Mouse (Mus musculus) liver (tissue): ENCODE measurements around the gene Anks1b.

Source experiments
- DNase-seq: peaks from one replicate; pipeline ENCODE4 v3.0.0-alpha.2; 2020; ENCODE audit warnings: mixed read lengths

The Anks1b gene

GRCm38 (mm10) chr10:90897894-90898293 lies 1024.6 kb downstream of the Anks1b start:
- no peak for DNase-seq

- no peak for DNase-seq
These were observed 1030.9 kb downstream of the Anks1b start for GRCm38 (mm10) chr10:90904185-90904584.

GRCm38 (mm10) chr10:90907381-90907780 lies 1034.1 kb downstream of the Anks1b start:
- no peak for DNase-seq

DNA sequence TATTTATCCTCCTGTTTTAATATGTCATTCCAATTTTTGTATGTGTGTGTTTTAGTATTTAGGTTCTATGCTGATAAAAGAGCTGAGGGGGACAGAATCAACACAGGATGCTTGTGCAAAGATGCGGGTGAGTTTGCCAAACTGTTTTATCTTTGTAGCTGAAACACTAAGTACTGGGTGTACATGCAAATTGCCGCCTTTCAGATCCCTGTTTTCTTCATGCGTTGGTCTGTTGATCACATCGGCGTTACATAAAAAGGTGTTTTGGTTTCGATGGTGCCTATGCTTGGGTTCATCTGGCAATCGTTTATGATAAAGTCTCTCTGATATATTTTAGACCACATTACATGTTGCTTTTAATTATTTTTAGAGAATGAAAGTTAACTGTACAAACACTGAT lies 1050.2 kb downstream of the Anks1b start:
- no peak for DNase-seq

DNA sequence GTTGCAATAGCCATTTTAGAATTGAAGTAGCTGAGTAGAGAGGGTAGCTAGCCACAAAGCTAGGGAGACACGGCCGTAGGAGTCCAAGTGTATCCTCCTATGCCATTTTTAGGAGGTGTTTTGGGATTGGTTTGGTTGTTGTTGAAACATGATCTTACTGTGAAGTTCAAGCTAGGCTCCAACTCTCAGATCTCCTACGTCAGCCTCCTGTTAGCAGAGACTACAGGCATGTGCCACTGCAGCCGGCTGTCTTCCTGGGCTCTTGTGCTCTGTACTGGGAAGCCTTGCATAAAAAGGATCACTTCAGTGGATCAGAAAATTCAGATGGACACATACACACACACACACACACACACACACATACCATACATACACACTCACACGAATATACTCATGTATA lies 1059.8 kb downstream of the Anks1b start:
- DNase-seq = no peak

DNA sequence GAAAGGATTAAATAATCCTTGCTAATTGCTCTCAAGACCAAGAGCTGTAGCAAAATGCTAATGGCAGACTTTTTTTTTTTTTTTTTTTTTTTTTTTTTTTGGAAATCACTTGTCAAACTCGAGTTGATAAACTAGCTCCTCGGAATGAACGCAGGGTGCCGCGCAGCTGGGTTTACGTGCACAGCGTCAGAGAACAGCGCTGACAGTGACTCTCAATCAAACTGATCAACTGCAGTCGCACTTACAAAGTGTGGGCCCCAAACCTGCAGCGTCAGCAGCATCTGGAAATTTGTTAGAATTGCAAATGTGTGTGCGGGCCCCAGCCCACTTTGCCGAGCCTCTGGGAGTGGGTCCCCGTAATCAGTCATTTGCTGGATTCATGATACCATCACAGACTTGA lies 1061.4 kb downstream of the Anks1b start:
- no peak for DNase-seq

DNA sequence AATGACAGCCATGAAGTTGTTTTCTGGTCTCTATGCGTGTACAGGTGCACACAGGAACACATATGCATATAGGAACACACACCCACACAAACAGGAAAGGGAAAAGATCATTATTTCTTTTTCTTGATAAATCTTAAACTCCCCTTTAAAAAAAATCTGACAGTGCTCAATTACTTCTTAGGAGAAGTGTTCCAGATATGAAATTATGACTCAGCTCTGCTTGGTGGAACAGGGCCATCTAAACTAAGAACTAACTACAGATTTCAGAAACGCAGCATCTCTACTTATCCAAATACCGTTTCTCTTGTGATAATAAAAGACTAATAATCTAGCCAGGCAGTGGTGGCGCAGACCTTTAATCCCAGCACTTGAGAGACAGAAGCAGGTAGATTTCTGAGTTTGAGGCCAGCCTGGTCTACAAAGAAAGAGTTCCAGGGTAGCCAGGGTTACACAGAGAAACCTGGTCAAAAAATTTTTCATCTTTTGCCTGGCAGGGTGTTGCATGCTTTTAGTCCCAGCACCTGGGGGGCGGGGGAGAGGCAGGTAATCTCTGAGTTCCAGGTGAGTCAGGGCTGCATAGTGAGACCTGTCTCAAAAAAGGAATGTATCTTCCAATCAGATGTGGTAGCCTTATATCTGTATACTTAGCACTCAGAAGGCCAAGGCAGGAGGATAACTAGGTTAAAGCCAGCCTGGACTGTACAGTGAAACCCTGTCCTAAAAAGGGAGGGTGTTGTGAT lies 1064.6 kb downstream of the Anks1b start:
- no peak for DNase-seq

GRCm38 (mm10) chr10:90940521-90941520 lies 1067.5 kb downstream of the Anks1b start:
- DNase-seq = no peak

- no peak for DNase-seq
These were observed 1068.8 kb downstream of the Anks1b start for GRCm38 (mm10) chr10:90942001-90942700.

GRCm38 (mm10) chr10:90947043-90947442 lies 1073.7 kb downstream of the Anks1b start:
- DNase-seq = no peak

DNA sequence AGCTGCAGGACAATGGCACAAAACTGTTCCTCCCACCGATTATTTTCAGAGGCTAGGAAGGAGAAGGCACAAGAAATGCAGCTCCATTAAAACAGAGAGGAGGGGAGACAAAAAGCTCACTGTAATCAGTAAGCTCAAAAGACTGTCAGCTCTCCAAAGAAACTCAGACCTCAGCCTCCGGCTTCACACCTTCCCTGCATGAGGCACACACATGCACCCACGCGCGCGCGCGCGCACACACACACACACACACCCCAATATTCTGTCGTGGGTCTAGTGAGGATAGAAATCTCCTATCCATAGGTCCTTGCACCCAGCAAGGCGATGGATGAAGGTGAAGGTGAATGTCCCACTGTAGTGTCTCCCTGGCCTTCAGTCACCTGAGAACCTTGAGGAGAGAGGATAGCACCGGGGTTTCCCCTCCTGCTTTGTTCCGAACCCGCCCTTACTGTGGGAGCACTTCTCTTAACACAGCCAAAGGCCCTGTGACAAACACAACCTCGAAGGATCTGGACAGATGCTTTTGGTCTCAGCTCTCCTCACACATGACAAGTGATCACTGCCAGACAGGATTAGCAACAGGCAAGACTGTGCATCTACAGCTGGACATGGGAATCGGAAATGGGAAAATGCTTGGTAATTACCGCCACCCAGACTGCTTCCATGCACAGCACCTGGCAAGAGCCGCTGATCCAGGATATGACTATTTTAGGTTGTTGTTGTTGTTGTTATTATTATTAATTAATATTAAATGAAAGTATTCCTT lies 1074.5 kb downstream of the Anks1b start:
- DNase-seq = no peak

- no peak for DNase-seq
These were observed 1079.9 kb downstream of the Anks1b start for GRCm38 (mm10) chr10:90953103-90953709.

- DNase-seq = no peak
These were observed 1080.5 kb downstream of the Anks1b start for GRCm38 (mm10) chr10:90953821-90954220.

DNA sequence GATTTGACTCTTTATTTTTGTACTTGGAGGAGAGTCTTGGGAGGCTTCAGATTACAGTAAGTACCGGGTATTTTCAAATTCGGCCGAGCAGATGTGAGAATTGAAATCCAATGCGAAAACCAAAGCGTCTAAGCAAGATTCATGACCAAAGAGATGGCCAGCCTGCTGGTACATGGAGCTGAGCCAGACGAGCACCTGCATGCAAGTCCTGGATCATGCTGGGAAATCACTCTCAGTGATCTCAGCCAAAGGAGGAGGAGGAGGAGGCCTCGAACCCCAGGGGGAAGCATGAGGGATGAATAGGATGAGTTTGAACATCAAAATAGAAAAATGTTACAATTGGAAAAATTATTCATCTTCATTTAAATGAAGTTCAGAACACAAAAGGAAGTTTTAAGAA lies 1087.1 kb downstream of the Anks1b start:
- DNase-seq = no peak

DNA sequence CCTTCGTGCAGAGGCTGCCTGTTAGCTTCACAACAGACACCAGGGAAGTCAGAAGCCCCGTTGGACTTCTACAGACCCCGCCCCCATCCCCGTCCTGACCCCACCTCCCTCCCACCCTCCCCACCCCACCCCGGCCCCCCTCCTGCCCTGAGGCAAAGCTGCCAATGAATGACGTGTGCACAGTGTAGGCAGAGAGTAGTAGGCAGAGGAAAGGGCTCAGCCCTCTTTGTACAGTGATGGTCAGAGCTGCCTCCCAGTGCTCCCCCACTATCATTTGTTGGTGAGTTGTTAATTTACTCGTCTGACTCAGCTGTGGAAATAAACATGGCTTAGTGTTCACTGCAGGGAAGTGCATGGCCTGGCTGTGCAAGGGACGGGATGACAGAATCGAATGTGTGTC lies 1091.2 kb downstream of the Anks1b start:
- no peak for DNase-seq

- DNase-seq = no peak
These were observed 1092.5 kb downstream of the Anks1b start for GRCm38 (mm10) chr10:90965671-90966315.

DNA sequence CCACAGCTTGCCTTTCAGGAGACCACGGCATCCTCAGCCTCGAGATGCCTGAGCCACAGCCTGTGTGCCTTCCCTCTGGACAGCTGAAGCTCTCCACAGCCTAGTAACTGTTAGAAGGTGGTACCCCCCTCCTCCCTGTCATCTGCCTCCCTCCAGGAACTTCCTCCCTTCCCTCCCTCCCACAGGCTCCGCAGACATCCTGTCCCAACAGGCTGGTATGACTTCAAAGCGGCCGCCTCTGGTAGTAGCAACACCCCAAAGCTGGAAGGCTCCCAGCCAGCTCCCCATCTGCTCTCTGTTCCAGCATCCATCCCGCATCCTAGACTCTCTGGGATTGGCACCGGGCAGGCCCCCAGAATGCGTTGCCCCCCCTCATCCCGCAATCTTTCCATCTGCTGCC lies 1093.5 kb downstream of the Anks1b start:
- no peak for DNase-seq

- DNase-seq = no peak
These were observed 1094.9 kb downstream of the Anks1b start for GRCm38 (mm10) chr10:90968247-90968646.

DNA sequence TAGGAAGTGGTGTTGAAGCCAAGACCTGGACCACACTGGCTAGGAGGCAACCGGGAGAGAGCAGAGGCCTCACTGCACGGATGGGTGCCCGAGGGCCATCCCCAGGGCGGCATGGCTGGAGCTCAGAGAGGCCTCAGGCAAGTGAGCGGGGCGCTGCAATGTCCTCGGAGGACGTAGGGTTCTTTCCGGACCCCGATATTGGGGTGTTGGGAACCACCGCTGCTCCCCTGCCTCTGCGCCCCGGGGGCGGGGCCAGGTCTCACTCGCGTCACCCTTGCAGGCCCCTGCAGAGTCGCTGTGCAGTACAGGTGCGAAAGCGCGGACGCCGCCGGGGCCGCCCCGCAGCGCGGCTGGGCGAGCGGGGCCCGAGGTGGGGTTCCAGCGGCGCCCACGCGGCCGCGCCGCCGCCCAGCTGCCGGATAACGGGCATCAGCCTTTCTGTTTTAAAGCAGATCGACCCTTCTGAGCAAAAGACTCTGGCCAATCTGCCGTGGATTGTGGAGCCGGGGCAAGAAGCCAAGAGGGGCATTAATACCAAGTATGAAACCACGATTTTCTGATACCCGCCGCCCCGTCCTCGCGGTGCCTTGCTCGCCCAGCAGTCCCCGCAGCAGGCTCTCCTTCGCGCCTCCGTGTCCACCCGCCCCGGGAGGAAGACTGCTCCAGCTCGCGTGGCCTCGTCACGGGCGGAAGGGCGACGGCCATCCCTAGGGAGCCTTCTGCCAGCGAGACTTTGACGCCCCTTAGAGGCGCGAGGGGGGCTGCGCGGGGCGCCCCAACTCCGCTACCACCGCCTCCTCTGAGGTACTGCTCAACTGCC lies 1096.3 kb downstream of the Anks1b start:
- DNase-seq = no peak

DNA sequence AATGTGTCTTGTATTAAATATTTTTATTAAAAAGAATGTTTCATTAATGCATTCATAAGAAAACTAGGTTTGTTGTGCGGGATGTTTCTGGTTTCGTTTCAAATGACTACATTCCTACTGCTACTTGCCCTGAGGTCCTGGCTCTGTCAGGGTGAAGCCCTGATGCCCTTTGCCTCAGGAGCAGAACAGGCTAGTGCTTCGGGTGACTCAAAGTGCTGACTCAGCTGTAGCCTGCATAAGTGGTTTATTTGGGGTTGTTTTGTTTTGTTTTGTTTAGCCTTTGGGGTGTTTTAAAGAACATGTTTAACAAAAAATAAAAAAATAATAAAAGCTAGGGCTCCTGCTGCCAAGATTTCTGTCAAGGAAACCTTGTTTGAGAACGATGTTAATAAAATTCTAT lies 1097.3 kb downstream of the Anks1b start:
- no peak for DNase-seq

DNA sequence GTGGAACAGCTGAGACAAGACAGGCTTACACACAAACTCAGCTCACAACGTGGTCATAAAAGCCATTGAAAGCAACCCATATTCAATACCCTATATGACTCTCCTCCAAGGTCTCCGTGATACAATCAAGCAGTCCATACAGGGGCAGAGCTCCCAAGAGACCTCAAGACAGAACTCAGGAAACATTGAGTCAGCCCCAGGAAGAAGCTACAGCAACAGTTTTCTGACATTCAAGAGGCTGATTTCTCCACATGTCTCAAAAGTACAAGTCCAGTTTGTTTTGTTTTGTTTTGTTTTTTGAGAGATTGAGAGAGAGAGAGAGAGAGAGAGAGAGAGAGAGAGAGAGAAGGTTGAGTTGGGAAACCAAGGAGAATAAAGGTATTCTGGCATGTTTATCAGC lies 1100.8 kb downstream of the Anks1b start:
- DNase-seq = no peak
